Mouse (Mus musculus) hindbrain, postnatal 0 days (tissue): Measurements from ENCODE around the gene Agbl4. TPM values are rescaled to one million over a fixed set of nuclear protein-coding genes. Genes with fewer than 3 reads are reported as not detected.
A peak's percentile ranks its signal among the peaks of the same experiment; 100 is the strongest.

Experiments used
- ATAC-seq: fragments of 200-750 bp; cut with Nextera tagmentation; 2 replicates; pipeline ENCODE4 v1.8.0; 2017; ENCODE audit warnings: mild to moderate bottlenecking, moderate TSS enrichment, moderate library complexity
- DNase-seq: peaks from one replicate; pipeline ENCODE4 v3.0.0-alpha.2; 2015; ENCODE audit warnings: low spot score
- H3K27ac ChIP-seq: fragments of 300-500 bp; sonication (generic); 2 replicates; pipeline ENCODE4 v1.5.1; 2014; ENCODE audit warnings: mild to moderate bottlenecking
- H3K27me3 ChIP-seq: fragments of 300-500 bp; sonication (generic); 2 replicates; pipeline ENCODE4 v1.6.1; 2014; ENCODE audit warnings: low read length, mixed read lengths; ENCODE audit not compliant: insufficient read depth
- H3K36me3 ChIP-seq: fragments of 300-500 bp; sonication (generic); 2 replicates; pipeline ENCODE4 v1.6.1; 2014; ENCODE audit warnings: low read length, mixed read lengths; ENCODE audit not compliant: insufficient read depth
- H3K4me1 ChIP-seq: fragments of 300-500 bp; sonication (generic); 2 replicates; pipeline ENCODE4 v1.6.1; 2014; ENCODE audit warnings: antibody characterized with exemption, low read length, mixed read lengths; ENCODE audit not compliant: insufficient read depth
- H3K4me2 ChIP-seq: fragments of 300-500 bp; sonication (generic); 2 replicates; pipeline ENCODE4 v1.6.1; 2014; ENCODE audit warnings: low read depth, mild to moderate bottlenecking, low read length, moderate library complexity, mixed read lengths
- H3K4me3 ChIP-seq: fragments of 300-500 bp; sonication (generic); 2 replicates; pipeline ENCODE4 v1.5.1; 2014; ENCODE audit warnings: low read length
- H3K9ac ChIP-seq: fragments of 300-500 bp; sonication (generic); replicated peaks from 2 replicates; pipeline ENCODE4 v1.6.1; 2014; ENCODE audit warnings: mild to moderate bottlenecking, low read length, moderate library complexity, mixed read lengths
- H3K9me3 ChIP-seq: fragments of 300-500 bp; sonication (generic); 2 replicates; pipeline ENCODE4 v1.6.1; 2016; ENCODE audit warnings: low read length, mixed read lengths
- CTCF ChIP-seq: IDR thresholded peaks from 2 replicates; pipeline ENCODE4 v1.5.1; 2016; ENCODE audit warnings: antibody characterized with exemption, control low read depth, low read depth
- WGBS: fragments of 180-500 bp; shearing (Covaris S2); extraction: QIAGEN DNeasy Blood & Tissue Kit; methylation state at CpG from one replicate; pipeline ENCODE4 v1.1.7; 2014; 5-methylcytosine and 5-hydroxymethylcytosine counted together
- polyA plus RNA-seq: library from polyadenylated mRNA; unstranded; fragments of >200 nt; fragmentation: Nextera tagmentation; extraction: Ambion mirVana; gene quantifications from 2 replicates; pipeline ENCODE4 v1.2.1, GENCODE M21; 2015
- total RNA-seq: library from RNA; depleted of rRNA; stranded (reverse); fragments of >200 nt; gene quantifications from 2 replicates; pipeline ENCODE4 v1.2.3, GENCODE M21; 2014

Gene Agbl4
- total and polyA plus RNA-seq, 2 experiments from 2014 or later, result 2.8 to 3.9 TPM

DNA sequence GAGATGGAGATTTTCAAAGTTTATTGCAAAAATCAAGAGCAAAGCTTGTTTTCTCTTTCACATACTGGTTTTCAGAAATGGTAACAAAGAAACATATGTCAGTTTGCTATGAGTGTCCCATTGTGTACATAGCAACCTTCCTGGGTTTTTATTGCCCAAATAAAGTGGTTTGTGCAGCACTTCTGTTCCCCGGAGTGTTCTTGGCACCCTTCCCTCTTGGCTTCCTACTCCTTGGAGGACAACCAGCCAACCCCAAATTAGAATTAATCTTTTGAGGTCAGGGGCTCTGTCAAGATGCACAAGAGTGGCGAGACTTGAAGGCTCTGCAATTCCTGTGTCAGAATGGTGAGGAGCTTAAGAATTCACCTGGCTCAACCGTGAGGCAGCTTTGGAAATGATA is 1266.7 kb downstream of the Agbl4 start:
- Histone ChIP-seq H3K4me1 (peaks cover 17% of the 10 kb centered on the region), H3K27ac (0 out of 2 replicates have a peak overlapping the region, but pooled peaks have one; percentile 32), H3K4me3 (no peak overlapping the region), H3K9ac (no peak overlapping the region), H3K9me3 (no peaks in the 10 kb centered on the region), H3K36me3 (no peaks in the 10 kb centered on the region), H3K4me2 (no peak overlapping the region), H3K27me3 (no peaks in the 10 kb centered on the region)
- WGBS, result 27% methylated on average over 3 of the region's 3 CpGs
- TF ChIP-seq CTCF, result no peak
- DNase-seq (peak; percentile 61), ATAC-seq (peak; percentile 61; the same call in 1 of the 2 replicates)

DNA sequence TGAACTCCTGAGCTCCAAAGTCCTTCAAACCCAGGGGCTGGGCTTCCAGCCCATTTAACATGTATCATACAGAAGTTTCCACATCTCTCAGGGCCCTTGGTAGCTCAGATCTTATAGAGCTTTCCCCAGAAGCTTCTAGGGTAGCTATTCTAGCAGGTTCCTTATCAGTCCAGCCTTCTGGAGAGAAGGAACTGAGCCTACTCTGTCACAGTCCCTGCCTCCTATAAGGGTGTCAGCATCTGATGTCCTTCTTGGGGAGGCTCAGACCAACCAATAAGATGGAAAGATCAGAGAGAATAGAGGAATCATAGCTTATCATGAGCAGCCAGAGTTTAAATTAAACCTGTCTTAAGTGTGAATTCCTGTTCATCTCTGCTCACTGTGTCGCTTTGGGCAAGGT is 1269.3 kb downstream of the Agbl4 start:
- DNase-seq, result no peak
- H3K9ac ChIP-seq, result no peak overlapping the region
- H3K4me3 ChIP-seq, result no peak overlapping the region
- no peak overlapping the region for H3K4me2 ChIP-seq
- no peaks in the 10 kb centered on the region for H3K27me3 ChIP-seq
- H3K9me3 ChIP-seq, result no peaks in the 10 kb centered on the region
- WGBS, result 83% methylated on average over 1 of the region's 1 CpGs
- no peak for ATAC-seq
- TF ChIP-seq CTCF, result no peak
- H3K27ac ChIP-seq, result no peak overlapping the region
- peaks cover 22% of the 10 kb centered on the region for H3K4me1 ChIP-seq
- no peaks in the 10 kb centered on the region for H3K36me3 ChIP-seq

DNA sequence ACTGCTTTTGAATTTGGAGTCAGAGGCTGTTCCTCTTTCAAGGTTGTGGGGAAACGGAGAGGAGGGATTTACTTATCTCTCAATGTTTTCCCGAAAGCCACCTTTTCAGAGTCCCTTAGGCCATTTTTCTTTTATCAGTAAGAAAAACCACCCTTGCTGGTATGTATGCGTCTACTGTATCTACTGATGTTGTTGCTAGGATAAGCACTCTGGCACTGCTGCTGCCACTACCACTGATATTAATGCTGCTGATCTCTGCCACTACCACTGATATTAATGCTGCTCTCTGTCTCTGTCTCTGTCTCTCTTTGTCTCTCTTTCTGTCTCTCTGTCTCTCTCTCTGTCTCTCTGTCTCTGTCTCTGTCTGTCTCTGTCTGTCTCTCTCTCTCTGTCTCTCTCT is 1271.9 kb downstream of the Agbl4 start:
- Histone ChIP-seq H3K36me3 (no peaks in the 10 kb centered on the region), H3K9ac (no peak overlapping the region), H3K27me3 (no peaks in the 10 kb centered on the region), H3K4me1 (peaks cover 8% of the 10 kb centered on the region; the same call in 1 of the 2 replicates), H3K4me2 (no peak overlapping the region), H3K4me3 (no peak overlapping the region), H3K9me3 (no peaks in the 10 kb centered on the region), H3K27ac (no peak overlapping the region)
- no peak for TF ChIP-seq CTCF
- 75% methylated on average over 3 of the region's 3 CpGs for WGBS
- DNase-seq (no peak), ATAC-seq (no peak)

DNA sequence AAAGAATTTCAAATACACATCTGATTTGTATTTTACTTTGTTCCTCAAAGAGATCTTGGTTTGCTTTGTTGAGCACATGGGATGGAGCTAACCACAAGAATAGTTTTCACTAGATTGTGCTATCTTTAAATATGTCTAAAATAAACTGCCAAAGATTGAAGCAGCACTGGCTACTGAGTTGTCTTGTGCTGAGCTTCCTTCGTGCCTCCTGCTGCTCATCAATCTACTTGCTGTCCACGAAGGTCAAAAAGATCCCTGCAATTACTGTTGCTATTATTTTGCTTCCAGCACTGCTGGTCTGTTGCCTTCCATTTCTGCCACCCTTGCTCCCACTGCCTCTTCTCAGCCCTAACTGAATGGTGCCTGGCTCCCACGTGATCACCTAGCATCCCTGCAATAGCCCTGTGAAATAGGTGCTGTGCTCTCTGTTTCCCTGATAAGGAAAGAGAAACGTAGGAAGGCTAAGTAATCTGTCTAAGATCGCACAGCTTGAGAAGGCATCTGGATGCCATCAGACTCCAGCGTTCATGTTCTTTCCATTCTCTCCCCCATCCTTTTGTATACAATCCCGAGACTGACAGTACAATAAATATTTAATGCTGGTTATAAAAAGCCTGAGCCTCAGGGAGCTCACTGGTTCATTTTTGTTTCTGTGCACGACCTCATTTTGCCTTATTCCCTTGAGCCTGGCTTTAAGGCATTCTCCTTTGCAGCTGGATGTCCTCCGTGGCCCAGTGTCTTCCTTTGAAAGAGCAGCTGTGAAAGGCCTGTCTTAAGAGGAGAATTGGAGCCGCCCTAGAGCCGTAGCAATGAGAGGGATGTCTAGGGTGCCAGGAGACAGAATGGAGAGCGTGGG is 1273.3 kb downstream of the Agbl4 start:
- Histone ChIP-seq H3K27me3 (no peaks in the 10 kb centered on the region), H3K9ac (no peak overlapping the region), H3K4me2 (no peak overlapping the region), H3K4me3 (no peak overlapping the region), H3K27ac (no peak overlapping the region), H3K36me3 (no peaks in the 10 kb centered on the region), H3K9me3 (no peaks in the 10 kb centered on the region), H3K4me1 (peaks cover 5% of the 10 kb centered on the region; the same call in 1 of the 2 replicates)
- TF ChIP-seq CTCF, result no peak
- DNase-seq (peak; percentile 16), ATAC-seq (peak; percentile 31; the same call in 1 of the 2 replicates)
- WGBS, result 22% methylated on average over 12 of the region's 12 CpGs

DNA sequence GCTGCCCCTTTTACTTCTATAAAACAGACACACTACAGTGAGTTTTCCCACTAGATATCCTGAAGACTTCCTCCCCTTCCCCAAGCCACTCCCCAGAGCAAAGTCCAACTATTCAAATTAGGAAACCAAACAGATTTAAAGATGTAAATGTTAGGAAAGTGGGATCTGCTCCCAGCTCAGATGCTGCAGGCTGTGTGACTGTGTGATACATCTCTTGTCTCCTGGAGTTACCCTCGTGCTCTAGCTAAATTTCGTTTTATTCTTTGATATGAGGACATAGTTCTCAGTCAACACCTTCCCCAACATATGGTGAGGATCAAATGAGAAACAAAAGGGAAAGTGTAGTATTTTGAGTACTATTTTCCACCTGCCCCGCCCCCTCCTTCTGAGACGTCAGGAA is 1274.0 kb downstream of the Agbl4 start:
- H3K4me1 ChIP-seq, result peaks cover 5% of the 10 kb centered on the region; the same call in 1 of the 2 replicates
- no peak for TF ChIP-seq CTCF
- no peaks in the 10 kb centered on the region for H3K27me3 ChIP-seq
- H3K9ac ChIP-seq, result no peak overlapping the region
- ATAC-seq, result no peak
- WGBS, result 67% methylated on average over 4 of the region's 4 CpGs
- no peaks in the 10 kb centered on the region for H3K9me3 ChIP-seq
- H3K36me3 ChIP-seq, result no peaks in the 10 kb centered on the region
- H3K4me2 ChIP-seq, result no peak overlapping the region
- H3K4me3 ChIP-seq, result no peak overlapping the region
- no peak overlapping the region for H3K27ac ChIP-seq
- DNase-seq, result no peak

DNA sequence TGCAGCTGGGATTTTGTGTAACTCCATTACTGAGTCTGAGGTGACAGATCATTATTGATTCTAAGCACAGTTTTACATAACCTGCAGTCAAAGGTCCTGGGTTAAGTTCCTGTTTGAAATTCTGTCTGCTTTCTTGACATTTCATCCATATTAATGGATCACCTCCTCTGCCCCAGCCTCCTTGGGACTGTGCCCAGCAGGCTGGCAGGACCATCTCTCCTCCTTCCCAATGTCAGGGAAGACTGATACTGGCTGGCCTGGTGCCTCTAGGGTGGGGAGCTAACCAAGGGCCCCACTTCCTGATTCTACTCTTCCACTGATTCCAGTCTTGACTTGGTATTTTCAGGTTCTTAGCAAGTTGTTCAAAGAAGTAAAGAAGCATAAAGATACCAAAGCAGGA is 1276.4 kb downstream of the Agbl4 start:
- peaks cover 5% of the 10 kb centered on the region; the same call in 1 of the 2 replicates for H3K4me1 ChIP-seq
- no peak overlapping the region for H3K4me2 ChIP-seq
- H3K9ac ChIP-seq, result no peak overlapping the region
- TF ChIP-seq CTCF, result no peak
- no peak for DNase-seq
- no peak overlapping the region for H3K4me3 ChIP-seq
- ATAC-seq, result no peak
- H3K27ac ChIP-seq, result no peak overlapping the region
- no peaks in the 10 kb centered on the region for H3K27me3 ChIP-seq
- no peaks in the 10 kb centered on the region for H3K36me3 ChIP-seq
- H3K9me3 ChIP-seq, result no peaks in the 10 kb centered on the region

DNA sequence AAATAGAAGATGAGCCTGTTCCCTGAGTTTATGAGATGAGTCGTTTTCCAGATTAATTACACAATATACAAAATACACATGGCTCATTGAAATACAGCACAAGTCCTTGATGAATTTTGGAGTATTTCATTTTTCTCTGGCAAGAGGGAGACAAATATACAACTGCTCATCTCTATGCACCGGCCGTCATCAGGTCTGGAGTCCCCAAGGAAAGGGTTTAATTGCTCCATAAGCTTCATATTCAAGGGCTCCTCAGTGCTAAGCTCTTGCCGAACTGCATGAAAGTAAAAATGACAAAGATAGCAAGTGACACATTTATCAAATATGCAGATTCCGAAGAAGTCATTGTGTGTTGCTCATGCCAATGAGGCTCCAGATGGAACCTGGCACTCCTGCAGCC is 1284.5 kb downstream of the Agbl4 start:
- no peaks in the 10 kb centered on the region for H3K27me3 ChIP-seq
- H3K9ac ChIP-seq, result no peak overlapping the region
- no peaks in the 10 kb centered on the region for H3K4me1 ChIP-seq
- H3K4me2 ChIP-seq, result no peak overlapping the region
- WGBS, result 57% methylated on average over 5 of the region's 5 CpGs
- no peak overlapping the region for H3K4me3 ChIP-seq
- H3K36me3 ChIP-seq, result no peaks in the 10 kb centered on the region
- H3K27ac ChIP-seq, result no peak overlapping the region
- TF ChIP-seq CTCF, result no peak
- H3K9me3 ChIP-seq, result no peaks in the 10 kb centered on the region
- no peak for DNase-seq
- ATAC-seq, result no peak
